Mouse (Mus musculus) testis, adult 2 months (tissue): ENCODE data around the gene Slc1a5. TPM values are rescaled to one million over a fixed set of nuclear protein-coding genes. Genes with fewer than 3 reads are reported as not detected.
A peak's percentile ranks its signal among the peaks of the same experiment; 100 is the strongest.

ENCODE experiments used
- H3K27ac ChIP-seq: fragments of 200-500 bp; 2 replicates; pipeline ENCODE4 v1.5.1; 2012; ENCODE audit warnings: low read depth, low read length; ENCODE audit not compliant: control insufficient read depth, insufficient read depth
- H3K27me3 ChIP-seq: fragments of 200-500 bp; 2 replicates; pipeline ENCODE4 v1.6.1; 2012; ENCODE audit warnings: mild to moderate bottlenecking, low read length, moderate library complexity; ENCODE audit not compliant: control insufficient read depth, insufficient read depth
- H3K36me3 ChIP-seq: fragments of 200-500 bp; 2 replicates; pipeline ENCODE4 v1.6.1; 2012; ENCODE audit warnings: mild to moderate bottlenecking, low read length; ENCODE audit not compliant: control insufficient read depth, insufficient read depth
- H3K4me1 ChIP-seq: fragments of 200-500 bp; 2 replicates; pipeline ENCODE4 v1.6.1; 2012; ENCODE audit warnings: low read length; ENCODE audit not compliant: control insufficient read depth, insufficient read depth
- H3K4me3 ChIP-seq: fragments of 200-500 bp; 2 replicates; pipeline ENCODE4 v1.5.1; 2012; ENCODE audit warnings: low read depth, mild to moderate bottlenecking, low read length, moderate library complexity, mixed read lengths; ENCODE audit not compliant: control insufficient read depth
- CTCF ChIP-seq: fragments of 200-500 bp; IDR thresholded peaks from 2 replicates; pipeline ENCODE4 v1.5.1; 2012; ENCODE audit warnings: low read depth, mild to moderate bottlenecking, inconsistent platforms, low read length, moderate library complexity; ENCODE audit not compliant: control insufficient read depth, insufficient read depth, insufficient replicate concordance
- POLR2A ChIP-seq: fragments of 200-500 bp; IDR thresholded peaks from 2 replicates; pipeline ENCODE4 v1.6.1; 2012; ENCODE audit warnings: low read depth, mild to moderate bottlenecking, inconsistent platforms, low read length, moderate library complexity; ENCODE audit not compliant: control insufficient read depth
- polyA plus RNA-seq: library from polyadenylated mRNA; depleted of rRNA; stranded (reverse); fragments of >200 nt; gene quantifications from 2 replicates; pipeline ENCODE4 v1.2.3, GENCODE M21; 2012

Slc1a5 gene
- polyA plus RNA-seq, 1 experiment = 15.2 TPM

DNA sequence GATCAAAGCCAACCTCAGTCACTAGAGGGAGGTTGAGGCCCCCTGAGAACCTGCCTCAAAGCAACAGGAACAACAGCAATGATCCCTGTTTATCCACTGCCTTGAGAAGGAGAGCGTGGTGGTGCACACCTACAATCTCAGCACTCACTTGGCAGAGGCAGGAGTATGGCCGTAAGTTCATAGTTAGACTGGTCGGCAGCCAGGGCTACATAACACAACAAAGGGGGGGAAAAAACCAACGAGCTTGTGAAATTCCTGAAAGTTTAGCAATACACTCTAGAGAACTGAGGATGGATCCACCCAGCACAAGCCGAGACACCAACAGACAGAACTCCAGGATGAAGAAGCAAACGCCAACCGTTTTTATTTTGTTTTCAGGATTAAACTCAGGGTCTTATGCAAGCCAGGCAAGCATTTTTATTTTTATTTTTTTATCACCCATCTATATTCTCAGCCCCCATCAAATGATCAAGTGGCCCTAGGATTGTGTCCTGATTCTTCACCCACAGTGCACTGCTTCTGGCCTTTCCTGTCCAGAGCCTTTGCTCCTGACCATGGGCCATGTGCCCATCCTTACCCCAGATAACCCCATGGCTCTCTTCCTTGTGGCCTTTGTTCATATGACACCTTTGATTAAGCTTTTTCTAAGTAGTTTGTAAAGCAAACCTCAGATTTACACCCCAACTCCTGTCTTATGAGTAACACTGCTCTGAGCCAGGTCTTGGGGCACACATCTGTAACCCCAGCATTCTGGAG lies 17.5 kb upstream of the Slc1a5 start:
- peaks cover 18% of the 10 kb centered on the region for H3K4me1 ChIP-seq
- H3K27me3 ChIP-seq = no peaks in the 10 kb centered on the region
- TF ChIP-seq CTCF = no peak
- no peak for TF ChIP-seq POLR2A
- H3K36me3 ChIP-seq = no peaks in the 10 kb centered on the region
- H3K4me3 ChIP-seq = no peak overlapping the region
- H3K27ac ChIP-seq = peak overlapping the region; percentile 54

GRCm38 (mm10) chr7:16766443-16766842 lies 14.7 kb upstream of the Slc1a5 start:
- TF ChIP-seq CTCF = no peak
- no peak for TF ChIP-seq POLR2A
- H3K36me3 ChIP-seq = no peaks in the 10 kb centered on the region

GRCm38 (mm10) chr7:16775888-16776287 lies 5.3 kb upstream of the Slc1a5 start:
- TF ChIP-seq CTCF (no peak), POLR2A (no peak)
- Histone ChIP-seq H3K4me1 (peaks cover 4% of the 10 kb centered on the region), H3K36me3 (no peaks in the 10 kb centered on the region), H3K27ac (no peak overlapping the region), H3K4me3 (no peak overlapping the region), H3K27me3 (no peaks in the 10 kb centered on the region)

More at GRCm38 (mm10) chr7:16766443-16766842, 14.7 kb upstream of the Slc1a5 start:
- no peak overlapping the region for H3K27ac ChIP-seq
- H3K27me3 ChIP-seq = no peaks in the 10 kb centered on the region
- no peak overlapping the region for H3K4me3 ChIP-seq
- peaks cover 2% of the 10 kb centered on the region for H3K4me1 ChIP-seq

- Histone ChIP-seq H3K36me3 (no peaks in the 10 kb centered on the region), H3K4me3 (no peak overlapping the region), H3K27ac (peak overlapping the region; percentile 16; the same call in 1 of the 2 replicates), H3K27me3 (no peaks in the 10 kb centered on the region), H3K4me1 (peaks cover 9% of the 10 kb centered on the region)
- TF ChIP-seq POLR2A = no peak
- TF ChIP-seq CTCF = no peak
Measured at GRCm38 (mm10) chr7:16780076-16780475, 1.1 kb upstream of the Slc1a5 start.

GRCm38 (mm10) chr7:16781555-16781815 lies 345 bp downstream of the Slc1a5 start:
- no peak overlapping the region for H3K27ac ChIP-seq
- no peaks in the 10 kb centered on the region for H3K27me3 ChIP-seq
- peak overlapping the region; percentile 83 for H3K4me3 ChIP-seq
- H3K4me1 ChIP-seq = peaks cover 9% of the 10 kb centered on the region
- TF ChIP-seq CTCF = no peak
- no peak for TF ChIP-seq POLR2A
- H3K36me3 ChIP-seq = no peaks in the 10 kb centered on the region

GRCm38 (mm10) chr7:16781816-16782554 lies 845 bp downstream of the Slc1a5 start:
- H3K27me3 ChIP-seq = no peaks in the 10 kb centered on the region
- no peaks in the 10 kb centered on the region for H3K36me3 ChIP-seq
- no peak overlapping the region for H3K27ac ChIP-seq
- H3K4me1 ChIP-seq = peaks cover 9% of the 10 kb centered on the region
- TF ChIP-seq POLR2A (no peak), CTCF (no peak)
- H3K4me3 ChIP-seq = peak overlapping the region; percentile 83

DNA sequence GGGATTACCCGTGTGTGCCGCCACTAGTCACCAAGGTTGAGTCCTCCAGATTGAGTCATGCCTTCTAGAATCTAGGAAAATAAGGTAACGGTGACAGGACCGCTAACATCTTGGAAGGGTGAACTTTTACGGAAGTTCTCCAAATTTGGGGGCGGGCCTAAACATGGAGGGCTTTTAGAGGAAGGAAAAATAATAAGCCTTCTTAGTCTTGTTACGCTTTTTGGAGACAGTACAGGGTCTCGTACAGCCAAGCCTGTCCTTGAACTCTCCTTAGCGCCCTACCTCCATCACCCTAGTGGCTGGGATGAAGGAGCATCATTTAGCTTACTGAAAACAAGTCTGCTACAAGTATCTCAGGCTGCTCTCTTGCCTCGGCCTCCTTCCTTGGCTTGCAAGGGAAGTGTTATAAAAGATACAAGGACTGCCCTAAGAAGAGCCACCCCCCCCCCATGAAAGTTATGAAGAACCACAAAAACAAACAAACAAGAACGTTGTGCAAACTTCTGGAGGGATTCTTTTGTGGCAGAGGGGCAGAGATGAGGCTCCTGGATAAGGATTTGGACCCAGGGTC lies 1.5 kb downstream of the Slc1a5 start:
- Histone ChIP-seq H3K4me3 (peak overlapping the region; percentile 83), H3K27me3 (no peaks in the 10 kb centered on the region), H3K36me3 (no peaks in the 10 kb centered on the region), H3K4me1 (peaks cover 9% of the 10 kb centered on the region), H3K27ac (no peak overlapping the region)
- TF ChIP-seq POLR2A = no peak
